Mouse (Mus musculus): ENCODE results near the gene Plcz1.

DNA sequence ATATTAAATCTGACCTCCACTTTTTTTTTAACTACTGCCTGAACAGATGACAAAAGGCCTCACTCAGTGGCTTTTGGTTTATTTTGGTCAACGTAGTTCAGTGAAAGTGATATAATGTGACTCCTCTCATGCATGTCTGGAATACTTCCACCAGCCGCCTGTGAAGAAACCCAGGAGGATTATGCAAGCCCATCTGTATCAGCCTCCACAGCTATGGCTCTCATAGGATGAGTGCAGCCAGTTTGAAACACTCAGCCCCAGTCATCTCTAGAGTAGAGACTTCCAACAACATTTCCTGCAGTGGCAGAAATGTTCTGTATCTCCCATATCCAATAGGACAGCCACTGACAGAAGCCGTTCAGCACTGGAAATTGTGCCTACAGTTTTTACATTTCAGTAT is 63.1 kb downstream of the Plcz1 start:
- TF ChIP-seq POLR2A (IDR thresholded peaks at IDR 0.05; ENCODE audit: borderline replicate concordance, insufficient read depth, low read length): no peak
- TF ChIP-seq CTCF (IDR thresholded peaks at IDR 0.05; ENCODE audit: borderline replicate concordance, insufficient read depth, low read depth, low read length): no peak

All from cerebellum, adult 2 months (tissue).